Mouse (Mus musculus): ENCODE data around the gene Hsf5.
A peak's percentile ranks its signal among the peaks of the same experiment; 100 is the strongest.

- no peak for TF ChIP-seq CTCF (IDR thresholded peaks at IDR 0.05; ENCODE audit: borderline replicate concordance, insufficient read depth, low read length)
- peak; percentile 73 for TF ChIP-seq POLR2A (IDR thresholded peaks at IDR 0.05; ENCODE audit: low read depth, low read length)
Measured at GRCm38 (mm10) chr11:87595327-87595841, 21.6 kb upstream of the Hsf5 start.

Data from embryonic fibroblast, embryonic 13.5 days (primary cell).